Mouse (Mus musculus) kidney, postnatal 10 days (tissue): ENCODE results near the gene Ubr2.

Source experiments
- DNase-seq: peaks from one replicate; pipeline ENCODE4 v3.0.0; 2021; ENCODE audit warnings: mixed read lengths

Ubr2 gene

DNA sequence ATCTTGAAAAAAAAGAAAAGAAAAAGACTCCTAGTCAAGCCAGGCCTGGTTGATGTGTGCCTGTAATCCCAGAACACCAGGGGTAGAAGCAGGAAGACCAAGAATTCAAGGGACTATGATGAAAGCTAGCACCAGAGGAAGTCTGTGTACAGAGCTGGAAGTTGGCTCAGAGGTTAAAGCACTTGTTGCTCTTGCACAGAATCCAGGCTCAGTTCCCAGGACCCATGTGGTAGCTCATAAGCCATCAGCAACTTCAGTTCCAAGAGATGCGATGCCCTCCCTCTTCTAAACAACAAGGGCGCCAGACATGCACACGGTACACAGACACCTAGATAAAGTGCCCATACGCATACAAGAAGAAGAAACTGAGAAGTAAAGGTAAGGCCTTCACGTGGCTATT lies 8.0 kb downstream of the Ubr2 start:
- DNase-seq, result no peak

DNA sequence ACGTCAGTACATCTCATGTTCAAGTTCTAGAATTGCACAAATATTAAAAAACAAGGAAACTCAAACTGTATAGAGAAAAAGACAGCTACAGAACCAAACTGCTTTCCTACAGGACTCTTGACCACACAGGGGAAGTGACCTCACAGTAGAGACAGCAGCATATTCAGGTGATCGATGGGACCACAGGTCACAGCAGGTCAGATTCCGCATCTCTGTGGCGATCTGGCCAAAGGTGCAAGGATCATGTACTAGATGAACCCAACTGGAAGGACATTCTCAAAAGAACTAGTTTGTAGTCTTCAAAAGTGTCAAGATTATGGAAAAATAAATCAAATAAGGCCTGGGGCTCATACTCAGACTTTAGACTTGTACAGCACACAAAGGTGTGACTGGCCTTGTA lies 11.5 kb downstream of the Ubr2 start:
- DNase-seq, result no peak

DNA sequence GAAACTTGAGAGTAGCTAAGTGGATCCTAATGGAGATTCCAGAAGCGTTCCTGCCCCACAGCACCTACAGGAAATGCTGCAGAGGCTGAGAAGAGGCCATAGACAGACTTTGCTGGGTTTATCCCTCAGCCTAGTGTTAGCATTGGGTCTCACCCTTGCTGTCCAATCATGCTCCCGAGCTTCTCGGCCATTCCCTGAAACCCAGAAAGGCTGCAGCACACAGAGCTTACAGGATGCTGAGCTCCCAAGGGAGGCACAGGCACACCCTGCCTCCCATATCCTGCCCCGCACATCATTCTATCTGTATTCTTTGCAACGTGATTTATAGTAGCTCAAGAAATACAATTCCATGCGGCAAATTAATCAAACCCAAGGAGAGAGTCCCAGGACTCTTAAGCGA lies 13.9 kb downstream of the Ubr2 start:
- peak; percentile 25 for DNase-seq

DNA sequence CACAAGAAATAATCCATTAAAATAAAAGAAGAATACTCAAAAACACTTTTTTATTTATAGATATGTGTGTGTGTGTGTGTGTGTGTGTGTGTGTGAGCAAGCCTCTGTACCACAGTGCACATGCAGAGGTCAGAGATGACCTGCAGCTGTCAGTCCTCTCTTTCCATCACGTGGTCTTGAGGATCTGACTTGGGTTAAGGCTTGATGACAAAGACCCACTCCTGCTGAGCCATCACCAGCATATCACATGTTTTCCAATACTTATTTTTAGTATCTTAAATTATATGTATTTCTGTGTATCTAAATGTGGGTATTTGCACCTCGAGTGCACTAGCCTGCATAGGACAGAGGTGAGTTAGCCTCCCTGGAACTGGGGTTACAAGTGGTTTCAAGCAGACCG lies 14.7 kb downstream of the Ubr2 start:
- DNase-seq, result no peak

DNA sequence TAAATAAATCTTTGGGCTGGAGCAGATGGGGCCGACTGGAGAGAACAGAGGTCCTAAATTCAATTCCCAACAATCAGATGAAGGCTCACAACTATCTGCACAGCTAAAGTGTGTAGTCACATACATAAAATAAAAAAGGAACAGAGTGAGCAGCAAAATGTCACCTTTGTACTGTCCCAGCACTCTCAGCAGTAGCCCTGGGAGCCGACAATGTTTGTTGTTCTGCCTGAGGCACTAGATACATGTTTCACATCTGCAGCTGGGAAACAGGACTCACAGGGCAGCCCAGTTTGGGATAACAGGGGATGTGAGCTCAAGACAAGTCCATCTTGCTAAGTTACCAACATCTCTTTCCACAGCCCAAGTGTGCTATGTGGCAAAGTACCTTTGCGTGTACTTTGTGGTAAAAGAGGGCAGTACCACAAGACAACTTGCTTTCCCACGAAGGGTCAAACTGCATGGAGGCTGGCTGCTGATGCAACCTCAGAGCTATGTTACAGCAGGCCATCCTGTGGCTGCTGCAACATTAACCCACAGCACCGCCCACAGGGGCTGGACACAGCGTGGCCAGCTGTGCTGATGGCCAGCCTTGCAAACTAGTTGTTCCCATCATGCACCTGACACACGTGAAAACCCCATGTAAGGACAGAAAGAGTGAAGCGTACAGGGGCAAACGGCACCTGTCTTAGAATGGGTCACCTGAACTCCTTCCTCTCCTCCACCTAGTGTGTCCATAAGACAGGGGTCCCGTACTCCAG lies 15.5 kb downstream of the Ubr2 start:
- DNase-seq, result peak; percentile 38

DNA sequence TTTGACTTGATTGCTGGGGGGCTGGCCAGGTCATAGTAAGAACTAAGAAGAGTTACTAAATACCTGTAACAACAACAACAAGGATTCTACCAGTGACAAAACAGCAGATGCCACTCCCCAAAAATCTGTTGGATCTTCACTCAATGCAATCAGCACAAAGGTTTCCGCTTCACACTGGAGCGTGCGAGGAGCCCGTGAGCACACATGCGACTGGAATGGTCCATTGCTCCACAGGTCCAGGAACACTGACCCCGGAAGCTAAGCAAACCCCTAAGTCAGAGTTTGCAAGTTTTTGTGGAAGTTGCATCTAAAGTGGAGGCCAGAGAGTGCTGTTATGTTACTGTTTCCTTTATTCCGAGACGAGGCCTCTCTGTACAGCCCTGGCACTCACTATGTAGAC lies 16.7 kb downstream of the Ubr2 start:
- no peak for DNase-seq

DNA sequence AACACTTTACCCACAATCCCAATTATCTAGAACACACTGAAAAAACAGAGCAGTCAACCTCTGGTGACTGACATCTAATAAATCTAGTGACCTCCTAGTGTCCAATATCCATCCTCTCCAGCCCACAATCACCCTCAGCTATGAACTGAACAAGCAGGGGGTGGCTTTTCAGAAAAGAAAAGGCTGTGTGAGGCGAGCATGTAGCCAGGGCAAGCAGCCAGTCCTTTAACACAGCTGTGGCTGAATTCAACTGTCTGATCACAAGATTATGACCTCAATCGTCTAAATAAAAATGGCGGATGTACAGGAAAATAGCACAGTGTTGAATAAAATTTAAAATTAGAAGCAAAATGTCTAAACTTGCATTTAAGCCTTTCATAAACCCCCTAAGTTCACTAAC lies 22.7 kb downstream of the Ubr2 start:
- DNase-seq, result no peak

DNA sequence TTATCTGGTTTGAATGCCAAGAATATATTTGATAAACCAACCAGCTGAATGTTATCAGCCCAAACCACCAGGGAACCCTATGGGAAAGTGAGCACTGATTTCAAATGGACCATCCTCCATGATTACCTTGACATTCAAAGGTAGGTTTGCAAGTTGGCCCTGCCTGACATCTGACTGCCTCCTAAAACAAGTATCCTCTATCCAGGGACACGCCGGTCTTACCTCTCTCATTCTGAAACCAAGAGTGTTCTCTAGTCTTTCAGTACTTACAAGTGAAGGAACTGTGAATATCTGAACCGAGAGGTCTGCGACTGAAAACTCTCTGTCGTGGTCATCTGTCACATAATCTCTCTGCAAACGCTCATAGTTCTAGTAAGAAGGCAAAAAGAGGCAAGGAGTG lies 30.3 kb downstream of the Ubr2 start:
- no peak for DNase-seq

DNA sequence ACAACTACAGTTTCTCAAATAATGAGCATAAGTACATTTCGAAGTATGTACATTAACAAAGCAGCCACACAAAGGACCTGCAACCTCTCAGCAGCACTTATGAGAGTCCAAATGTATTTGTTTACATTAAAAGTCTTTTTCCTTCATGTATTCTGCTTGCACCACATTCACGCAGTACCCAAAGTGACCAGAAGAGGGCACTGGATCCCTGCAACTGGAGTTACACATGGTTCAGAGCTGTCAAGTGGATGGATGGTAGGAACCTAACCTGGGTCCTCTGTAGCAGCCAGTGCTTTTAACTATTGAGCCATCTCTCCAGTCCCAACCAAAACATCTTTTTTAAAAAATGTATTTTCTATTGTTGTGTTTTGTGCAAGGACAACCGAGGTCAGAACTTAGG lies 35.2 kb downstream of the Ubr2 start:
- DNase-seq, result peak; percentile 80

DNA sequence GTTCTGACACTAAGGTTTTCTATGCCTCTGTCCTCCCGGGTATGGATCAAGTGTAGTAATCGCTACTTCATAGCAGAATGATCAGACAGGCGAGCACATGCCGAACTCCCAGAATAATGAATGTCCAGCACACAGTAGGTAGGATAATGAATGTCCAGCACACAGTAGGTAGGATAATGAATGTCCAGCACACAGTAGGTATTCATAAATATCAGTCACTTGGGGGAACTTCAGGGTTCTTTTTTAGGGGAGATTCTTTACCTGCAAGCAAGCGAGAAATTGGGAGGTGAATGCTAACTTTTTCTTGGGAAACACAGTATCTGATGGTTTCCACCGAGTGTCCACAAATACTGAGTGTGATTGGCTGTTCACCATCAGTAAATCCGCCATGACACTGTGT lies 37.8 kb downstream of the Ubr2 start:
- no peak for DNase-seq

DNA sequence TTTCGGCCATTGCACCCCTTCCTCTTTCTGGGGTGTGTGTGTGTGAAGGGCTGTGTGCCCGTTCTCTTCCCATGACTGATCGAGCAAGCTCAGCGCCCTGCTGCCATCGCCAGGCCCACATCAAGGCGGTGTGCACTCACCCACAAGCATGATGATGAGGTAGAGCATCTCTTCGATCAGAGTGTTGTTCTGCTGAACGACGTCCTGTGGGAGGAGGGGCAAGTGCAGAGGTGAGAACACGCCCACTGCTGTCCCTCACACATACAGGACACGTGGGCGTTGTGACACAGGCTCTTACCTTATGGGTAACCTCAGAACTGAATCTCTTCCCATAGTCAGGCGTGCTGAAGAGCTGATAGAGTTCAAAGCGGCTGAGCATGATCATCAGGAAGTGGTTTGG lies 43.5 kb downstream of the Ubr2 start:
- no peak for DNase-seq

DNA sequence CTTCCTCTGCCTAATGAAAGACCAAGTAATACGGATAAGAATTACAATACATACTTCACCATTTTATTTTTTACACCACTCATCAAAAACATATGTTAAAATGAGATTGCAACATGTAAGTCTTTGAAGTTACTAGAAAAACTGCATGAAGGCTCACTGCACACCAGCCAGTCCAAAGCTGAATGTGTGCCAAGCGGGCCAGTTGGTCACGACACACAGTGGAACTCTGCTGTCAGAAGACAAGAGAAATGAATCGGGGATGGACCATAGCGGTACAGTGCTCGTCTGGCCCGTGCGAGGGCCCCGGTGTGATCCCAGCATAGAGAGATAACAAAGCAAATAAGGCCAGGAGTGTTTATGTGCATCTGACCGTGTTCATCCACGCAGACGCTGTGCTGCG lies 47.2 kb downstream of the Ubr2 start:
- no peak for DNase-seq

DNA sequence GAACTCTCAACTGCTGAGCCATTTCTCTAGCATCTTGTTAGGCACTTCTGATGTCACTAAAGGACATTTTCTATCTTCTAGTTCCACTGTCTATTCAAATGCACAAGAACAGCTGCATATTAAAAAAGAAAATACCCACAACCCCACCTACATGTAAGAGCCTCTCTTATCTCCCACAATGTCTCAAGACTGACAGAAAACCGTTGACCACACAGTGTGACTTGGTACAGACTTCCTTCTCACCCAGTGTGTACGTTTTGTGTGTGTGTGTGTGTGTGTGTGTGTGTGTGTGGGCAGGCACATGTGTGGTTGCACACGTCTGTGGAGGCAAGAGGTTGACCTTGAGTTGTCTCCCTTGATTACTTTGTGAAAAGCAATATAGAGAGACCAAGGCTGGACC lies 48.2 kb downstream of the Ubr2 start:
- no peak for DNase-seq

DNA sequence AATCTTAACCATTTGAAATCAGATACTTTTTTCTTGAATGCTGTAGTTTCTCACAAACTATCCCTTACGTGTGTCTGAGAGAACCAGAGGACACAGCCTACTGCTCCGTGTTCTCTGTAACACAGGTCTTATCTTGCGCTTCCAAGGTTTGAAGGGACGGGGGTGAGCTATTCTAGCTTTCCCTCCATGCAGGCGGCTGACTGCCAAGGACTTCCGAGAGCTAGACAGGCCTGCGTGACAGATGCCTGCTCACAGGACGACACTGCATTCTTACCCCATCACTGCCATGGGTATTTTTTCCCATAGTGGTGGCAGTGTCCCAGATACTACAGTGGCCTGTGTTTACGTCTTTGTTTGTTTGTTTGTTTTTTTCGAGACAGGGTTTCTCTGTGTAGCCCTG lies 50.1 kb downstream of the Ubr2 start:
- DNase-seq, result no peak

DNA sequence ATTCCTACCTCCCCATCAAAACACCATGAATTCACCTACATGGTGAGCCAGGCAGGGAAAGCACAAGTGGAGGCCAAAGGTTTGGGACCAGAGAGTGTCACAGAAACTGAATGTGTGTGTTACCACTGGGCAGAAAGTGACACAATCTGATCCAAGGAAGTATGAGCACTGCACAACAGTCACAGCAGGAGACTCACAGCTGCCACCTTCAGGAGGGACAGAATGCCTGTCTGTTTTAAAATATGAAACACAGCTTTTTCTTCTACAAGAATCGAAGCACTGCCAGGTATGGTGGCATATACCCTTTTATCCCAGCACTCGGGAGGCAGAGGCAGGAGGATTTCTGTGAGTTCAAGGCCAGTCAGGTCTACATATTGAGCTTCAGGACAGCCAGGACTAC lies 52.3 kb downstream of the Ubr2 start:
- no peak for DNase-seq

DNA sequence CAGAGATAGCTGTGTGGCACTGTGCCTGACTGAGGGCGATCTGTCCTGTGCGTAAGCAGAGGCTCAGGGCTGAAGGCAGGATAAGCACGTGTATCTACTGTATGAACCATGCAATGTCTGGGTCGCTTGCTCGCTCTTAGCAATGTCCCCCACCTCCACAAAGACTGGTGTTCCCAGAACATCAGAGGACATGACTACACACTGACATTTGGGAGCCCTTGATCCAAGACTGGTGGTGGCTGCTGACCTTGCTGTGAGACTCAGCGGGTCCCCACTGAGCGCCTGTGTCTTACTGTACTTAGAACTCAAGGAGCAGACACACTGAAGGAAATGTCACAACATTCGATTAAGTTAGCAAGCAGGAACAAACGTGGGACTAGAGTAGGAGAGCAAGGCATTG lies 64.1 kb downstream of the Ubr2 start:
- no peak for DNase-seq

DNA sequence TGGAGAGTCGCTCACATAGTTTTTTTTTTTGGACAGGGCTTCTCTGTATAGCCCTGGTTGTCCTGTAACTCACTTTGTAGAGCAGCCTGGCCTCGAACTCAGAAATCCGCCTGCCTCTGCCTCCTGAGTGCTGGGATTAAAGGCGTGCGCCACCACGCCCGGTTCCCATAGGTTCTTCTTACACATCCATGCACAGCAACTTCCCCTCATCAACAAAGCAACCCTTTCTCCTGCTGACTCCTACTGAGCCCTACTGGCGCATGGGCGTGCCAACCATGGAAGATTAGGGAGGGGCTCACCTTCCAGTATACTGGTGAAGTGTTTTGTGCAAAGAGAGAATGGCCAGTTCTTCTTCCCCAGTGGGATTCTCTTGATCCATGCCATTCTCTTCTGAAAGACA lies 67.9 kb downstream of the Ubr2 start:
- DNase-seq, result no peak

DNA sequence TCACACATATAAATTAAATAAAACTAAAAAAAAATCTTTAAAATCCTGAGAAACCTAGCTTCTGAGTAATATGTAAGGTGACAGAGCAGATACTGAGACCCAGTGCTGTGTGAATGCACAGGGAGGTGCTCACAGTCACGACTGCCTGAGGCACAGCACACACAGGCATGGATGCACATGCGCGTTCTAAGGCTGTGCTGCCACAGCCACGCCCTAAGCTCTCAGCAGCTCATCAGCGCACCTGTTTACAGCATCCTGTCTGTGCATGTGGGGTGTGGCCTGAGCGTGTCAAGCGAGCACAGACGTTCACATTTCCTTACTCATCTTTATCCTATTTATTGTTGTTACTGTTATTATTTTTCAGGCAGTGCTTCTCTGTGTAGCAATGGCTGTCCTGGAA lies 69.9 kb downstream of the Ubr2 start:
- no peak for DNase-seq

DNA sequence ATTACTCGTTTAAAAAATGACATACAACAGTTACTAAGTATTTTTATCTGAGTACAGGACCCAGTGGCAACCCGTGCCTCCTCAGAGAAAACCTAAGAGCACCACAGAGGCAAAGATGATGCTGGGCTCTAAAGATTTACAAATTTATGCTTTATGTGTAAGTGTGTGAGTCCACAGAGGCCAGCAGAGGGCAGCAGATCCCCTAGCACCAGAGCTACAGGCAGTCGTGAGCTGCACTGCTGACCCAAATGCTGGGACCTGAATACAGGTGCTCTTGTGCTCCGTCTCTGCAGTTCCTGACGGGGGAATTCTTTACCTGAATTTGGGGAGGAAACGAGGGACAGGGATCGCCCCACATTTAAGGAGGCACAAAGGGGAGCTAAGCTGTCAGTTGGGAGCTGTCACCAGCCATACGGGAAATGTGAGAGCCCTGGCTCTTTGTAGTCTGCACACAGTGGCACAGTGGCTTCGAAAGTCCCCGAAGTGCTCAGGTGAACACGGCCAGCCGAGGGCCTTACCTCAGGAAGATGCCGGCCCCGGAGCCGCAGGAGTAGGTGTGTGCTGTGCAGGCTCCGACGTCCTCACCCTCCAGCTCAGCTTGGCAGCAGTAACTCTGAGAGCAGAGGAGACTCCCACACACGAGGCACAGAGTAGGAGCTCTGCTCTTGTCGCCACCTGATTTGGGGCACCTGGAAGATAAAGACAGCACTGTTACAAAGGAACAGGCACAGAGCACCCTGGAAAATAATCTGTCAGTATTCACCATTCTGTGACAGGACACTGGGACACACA lies 76.6 kb downstream of the Ubr2 start:
- peak; percentile 81 for DNase-seq

DNA sequence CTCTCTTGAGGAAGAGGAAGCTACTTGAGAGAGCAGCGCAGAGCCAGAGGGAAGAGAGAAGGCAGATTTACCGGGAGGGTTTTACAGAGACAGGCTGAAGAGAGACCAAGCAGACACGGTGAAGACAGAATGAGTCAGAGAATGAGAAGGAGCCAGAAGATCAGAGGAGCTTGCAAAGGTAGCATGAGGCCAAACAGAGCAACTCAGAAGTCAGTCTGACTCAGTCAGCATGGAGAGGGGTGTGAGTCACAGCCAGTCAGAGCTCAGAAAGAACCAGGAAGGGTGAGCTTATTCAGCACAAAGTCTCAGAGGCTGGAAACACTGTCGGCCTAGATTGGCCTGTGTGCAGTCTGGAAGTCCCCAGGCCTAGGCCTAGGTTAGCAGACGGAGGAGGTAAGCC lies 77.4 kb downstream of the Ubr2 start:
- no peak for DNase-seq

DNA sequence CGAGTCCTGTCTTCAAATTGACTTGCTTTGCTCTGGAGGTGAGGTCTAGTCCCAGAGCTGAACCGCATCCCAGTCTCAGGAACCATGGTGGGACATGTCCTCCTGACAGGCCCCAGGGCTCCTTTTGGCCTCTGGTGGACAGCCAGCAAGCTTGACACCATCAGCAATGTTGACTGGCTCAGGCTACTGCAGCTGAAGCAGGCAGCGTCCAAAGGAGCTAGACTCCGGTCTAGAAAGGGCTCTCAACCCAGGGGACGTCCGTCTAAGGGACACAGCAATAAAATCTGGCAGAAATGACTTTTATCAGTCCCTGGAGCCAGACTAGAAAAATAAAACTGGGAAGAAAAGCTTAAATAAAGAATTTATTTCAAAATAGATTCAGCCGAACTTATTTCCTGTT lies 80.5 kb downstream of the Ubr2 start:
- no peak for DNase-seq

DNA sequence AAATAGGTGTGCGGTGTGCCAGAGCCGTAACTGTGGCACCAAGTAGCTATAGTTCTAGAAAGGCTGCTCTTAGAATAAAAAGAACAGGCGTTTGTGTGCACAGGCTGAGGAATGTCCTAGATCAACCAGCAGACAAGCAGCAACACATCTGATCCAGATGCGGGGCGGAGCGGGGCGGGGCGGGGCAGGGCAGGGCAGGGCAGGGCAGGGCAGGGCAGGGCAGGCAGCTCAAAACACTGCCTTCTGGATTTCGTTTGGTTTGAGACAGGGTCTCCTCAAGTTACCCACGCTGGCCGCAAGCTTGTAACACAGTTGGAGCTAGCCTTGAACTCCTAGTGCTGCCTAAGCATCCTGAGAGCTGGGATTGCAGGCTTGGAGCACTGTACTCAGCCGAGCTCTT lies 81.1 kb downstream of the Ubr2 start:
- DNase-seq, result no peak

DNA sequence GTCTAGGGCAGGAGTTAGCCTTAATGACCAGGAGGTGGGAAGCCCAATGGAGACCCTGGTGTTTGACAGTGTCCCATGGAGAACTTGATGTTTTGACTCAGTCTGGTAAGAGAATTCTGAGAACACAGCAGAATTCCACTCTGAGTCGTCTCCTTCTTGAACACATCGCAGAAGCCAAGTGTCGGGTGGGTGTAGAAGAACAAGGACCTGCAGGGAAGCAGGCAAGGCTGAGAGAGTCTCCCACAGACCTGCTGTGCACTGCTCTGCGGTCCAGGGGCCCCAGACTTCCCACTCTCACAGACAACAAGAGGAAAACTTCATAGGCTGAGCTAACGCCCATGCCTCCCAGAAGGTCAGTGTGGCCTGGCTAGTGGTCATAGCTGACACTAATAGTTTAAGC lies 82.6 kb downstream of the Ubr2 start:
- DNase-seq, result no peak

DNA sequence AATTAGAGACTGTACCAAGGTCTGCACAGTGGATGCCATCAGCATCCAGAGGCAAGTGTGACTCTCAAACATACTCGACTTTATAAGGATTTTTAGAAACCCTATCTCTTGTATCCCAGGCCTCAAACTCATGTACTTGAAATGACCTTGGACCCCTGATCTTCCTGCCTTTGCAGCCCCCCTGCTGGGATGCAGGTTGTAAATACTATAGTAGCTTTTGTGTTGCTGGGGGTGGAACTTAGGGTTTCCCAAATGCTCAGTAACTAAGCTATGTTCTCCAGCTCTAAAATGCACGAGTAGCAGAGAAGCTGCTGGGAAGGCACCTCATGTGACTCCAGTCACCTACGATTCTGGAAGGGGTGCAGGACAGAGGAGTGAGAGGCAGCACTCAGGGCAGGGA lies 83.4 kb downstream of the Ubr2 start:
- no peak for DNase-seq

DNA sequence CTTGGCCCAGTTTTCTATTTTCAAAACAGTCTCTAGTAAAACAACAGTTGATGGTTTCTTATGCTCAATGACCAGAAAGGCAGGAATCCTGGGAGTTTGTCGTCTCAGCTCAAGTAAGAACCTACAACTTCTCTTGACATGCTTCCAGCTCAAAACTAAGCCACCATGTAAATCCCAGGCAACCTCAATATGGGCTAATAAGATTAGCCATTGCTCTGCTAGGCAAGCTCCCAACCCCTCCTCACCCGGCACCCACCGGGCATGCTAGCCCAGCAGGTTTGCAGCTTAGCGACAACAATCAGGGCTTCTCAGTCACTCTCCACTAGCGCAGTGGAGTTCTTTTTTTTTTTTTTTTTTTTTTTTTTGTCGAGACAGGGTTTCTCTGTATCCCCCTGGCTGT lies 84.2 kb downstream of the Ubr2 start:
- DNase-seq, result no peak
